Mouse (Mus musculus) kidney, adult 2 months (tissue): ENCODE measurements at regions not wholly inside any gene's neighbourhood (a gene's known extent, or its start where the extent isn't known, plus 50 kb on each side); places are given as distances from the start of the nearest gene placed in this dataset.

ENCODE experiments used
- CTCF ChIP-seq: fragments of 200-500 bp; conservative IDR thresholded peaks from 2 replicates; pipeline ENCODE4 v1.5.1; 2011; ENCODE audit warnings: low read depth, mild to moderate bottlenecking, control low read depth, low read length, moderate library complexity, mixed read lengths; ENCODE audit not compliant: insufficient read depth, insufficient read length
- POLR2A ChIP-seq: fragments of 200-500 bp; IDR thresholded peaks from one replicate; pipeline ENCODE4 v1.6.1; 2011; ENCODE audit warnings: low read depth, low read length, control low read depth

- TF ChIP-seq POLR2A (no peak), CTCF (no peak)
Measured at GRCm38 (mm10) chr19:49207971-49208370, 1002.1 kb downstream of the Sorcs3 start.
